Mouse (Mus musculus): ENCODE results near the gene Col8a1.

Gene Col8a1

DNA sequence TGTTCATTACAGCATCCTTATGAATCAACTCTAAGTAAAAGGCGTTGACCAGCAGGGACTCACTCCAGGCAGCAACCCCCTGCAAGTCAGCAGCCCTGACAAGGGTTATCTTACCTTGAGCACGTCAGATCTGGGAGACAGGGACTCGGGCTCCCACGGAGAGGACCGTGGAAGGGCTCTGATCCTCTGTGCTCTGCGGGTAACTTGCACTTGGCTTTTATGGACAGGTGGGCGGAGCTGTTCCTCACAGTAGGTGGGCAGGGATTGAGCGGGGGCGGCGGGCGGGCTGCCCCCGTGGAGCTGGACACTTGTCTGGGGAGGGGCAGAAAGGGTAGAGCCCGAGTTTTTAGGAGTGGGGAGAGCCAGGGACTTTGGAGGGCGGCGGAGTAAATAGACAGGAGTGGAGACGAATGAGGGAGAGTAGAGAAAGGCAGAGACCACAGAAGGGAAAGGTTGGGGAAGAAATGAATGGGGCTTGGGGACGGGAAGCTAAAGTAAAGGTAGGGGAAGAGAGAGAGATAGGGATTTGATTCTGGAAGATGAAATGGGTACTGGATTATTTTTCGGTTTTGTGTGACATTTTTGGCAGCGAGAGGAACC lies at the start of gene Col8a1:
Gene Col8a1 (minus strand): TSS at position 212 of the 600 bp plus-strand sequence.
- DNase-seq (ENCODE audit: low spot score) = no peak

DNA sequence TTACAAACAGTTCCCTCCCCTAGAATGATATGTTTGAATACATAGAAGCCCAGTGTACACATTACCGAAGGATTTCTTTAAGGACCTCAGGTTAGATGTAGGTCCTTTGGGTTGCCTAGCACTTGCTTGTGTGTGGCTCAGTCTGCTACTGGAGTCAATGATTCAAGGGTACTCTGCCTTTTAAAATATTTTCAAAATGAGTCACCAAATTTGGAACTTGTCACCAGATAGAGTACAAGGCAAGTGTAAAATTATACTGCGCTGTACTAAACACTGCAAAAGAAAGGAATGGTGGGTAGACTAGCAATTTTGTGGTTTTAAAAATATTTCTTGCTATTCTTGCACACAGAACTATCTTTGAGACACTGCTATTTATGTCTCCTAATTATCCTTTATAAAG lies 47.3 kb upstream of the Col8a1 start:
- no peak for DNase-seq (ENCODE audit: low spot score)

DNA sequence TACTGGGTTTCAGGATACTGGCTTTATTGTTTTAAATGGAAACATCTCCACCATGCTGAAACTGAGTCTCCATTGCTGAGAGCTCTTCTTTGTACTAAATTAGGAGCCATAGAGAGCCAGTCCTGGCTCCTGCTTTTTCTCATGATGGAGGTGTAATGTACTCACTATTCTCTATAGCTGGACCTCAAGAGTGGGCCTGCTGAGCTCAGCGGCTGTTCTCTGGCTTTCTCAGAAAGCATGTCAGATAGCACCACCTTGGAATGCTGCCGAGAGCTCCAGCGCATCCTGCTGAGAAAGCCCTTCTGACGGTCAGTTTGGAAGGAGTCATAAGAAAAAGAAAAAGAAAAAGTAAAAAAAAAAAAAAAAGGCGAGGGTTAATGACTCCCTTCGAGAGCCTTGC lies 41.8 kb upstream of the Col8a1 start:
- no peak for DNase-seq (ENCODE audit: low spot score)

DNA sequence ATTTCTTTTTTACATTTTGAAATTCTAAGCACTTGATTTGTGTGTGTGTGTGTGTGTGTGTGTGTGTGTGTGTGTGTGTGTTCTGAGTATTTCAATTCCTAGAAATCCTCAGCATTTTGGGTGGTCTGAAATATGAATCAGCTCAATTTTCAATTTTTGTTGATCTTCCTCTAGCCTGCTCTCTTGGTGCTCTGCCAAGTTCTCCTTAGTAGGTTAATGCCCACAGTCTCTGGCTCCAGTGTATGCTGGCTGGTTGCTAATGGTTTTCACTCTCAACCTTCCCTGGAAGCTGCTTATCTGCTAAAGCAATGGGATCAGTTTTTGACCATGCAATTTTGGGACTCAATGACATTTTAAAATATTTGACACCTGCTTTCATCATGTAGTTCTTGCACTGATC lies 24.5 kb upstream of the Col8a1 start:
- no peak for DNase-seq (ENCODE audit: low spot score)

DNA sequence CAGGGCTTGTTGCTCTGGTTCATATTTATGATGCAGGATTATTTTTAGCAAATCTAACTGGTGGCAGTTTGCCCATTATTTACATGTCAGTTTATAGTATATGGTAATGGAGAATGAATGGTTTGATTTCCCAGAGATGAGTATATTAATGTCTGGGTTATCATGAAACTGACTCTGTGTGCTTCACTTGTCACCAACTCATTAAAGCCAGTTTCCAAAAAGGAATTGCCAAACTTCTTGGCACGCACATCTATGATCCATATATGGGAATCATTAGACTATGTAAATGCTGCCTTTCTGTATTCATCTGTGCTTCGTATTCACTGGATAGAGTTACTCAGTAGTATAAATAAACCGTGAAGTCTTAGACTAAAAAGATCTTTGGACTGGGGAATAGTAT lies 11.1 kb upstream of the Col8a1 start:
- DNase-seq (ENCODE audit: low spot score) = no peak

DNA sequence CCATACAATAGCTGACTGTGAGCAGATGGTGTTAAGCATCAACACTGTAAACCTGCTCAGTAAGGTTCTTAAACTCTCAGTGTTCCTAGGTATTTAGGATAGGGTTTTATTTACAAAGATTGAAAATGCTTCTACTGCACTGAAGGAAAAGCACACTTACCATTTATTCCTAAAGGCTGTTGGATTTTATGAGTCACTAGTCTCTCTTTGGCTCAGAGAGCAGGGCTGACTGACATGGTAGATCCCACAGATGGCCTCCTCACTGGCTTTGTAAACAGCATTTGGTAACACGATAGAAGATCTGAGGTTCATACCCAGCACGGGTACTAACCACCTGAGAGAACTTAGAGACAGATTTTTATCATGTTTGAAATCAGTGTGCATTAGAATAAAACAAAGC lies 5.3 kb upstream of the Col8a1 start:
- no peak for DNase-seq (ENCODE audit: low spot score)

DNA sequence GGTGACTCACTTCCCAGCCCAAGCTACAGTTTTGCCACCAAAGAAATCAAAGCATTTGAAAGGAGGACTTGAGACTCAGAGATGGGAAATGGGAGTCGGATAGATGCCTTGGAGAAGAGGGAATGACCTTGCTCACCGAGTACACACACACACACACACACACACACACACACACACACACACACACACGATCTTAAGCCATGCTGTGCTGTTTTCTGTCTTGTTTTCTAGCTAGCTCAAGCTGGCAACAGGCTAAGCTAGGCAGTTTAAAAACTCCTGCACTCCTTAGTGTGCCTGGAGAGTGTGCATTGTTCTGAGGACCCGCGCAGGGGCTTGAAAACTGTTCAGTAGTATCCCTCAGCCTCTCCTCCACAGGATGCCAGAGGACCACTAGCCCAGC lies 1.2 kb upstream of the Col8a1 start:
- no peak for DNase-seq (ENCODE audit: low spot score)

DNA sequence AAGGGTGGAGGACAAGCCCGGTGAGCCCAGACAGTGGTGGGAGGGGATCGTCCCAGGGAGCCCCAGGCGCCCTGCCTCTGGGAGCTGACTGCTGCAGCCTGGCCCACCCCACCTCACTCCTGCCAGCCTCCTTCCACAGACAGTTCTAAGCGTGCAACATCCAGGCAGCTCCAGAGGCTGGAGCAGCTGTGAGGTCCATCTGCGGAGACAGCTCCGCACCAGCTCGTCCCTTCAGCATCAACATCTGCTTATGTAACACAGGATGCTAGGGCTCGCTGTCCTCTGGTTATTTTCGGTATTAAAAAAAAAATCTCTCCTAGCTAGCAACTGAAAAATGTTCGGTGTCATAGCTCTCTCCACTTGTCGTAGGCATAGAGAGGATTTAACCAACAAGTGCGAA lies 704 bp upstream of the Col8a1 start:
- DNase-seq (ENCODE audit: low spot score) = no peak

DNA sequence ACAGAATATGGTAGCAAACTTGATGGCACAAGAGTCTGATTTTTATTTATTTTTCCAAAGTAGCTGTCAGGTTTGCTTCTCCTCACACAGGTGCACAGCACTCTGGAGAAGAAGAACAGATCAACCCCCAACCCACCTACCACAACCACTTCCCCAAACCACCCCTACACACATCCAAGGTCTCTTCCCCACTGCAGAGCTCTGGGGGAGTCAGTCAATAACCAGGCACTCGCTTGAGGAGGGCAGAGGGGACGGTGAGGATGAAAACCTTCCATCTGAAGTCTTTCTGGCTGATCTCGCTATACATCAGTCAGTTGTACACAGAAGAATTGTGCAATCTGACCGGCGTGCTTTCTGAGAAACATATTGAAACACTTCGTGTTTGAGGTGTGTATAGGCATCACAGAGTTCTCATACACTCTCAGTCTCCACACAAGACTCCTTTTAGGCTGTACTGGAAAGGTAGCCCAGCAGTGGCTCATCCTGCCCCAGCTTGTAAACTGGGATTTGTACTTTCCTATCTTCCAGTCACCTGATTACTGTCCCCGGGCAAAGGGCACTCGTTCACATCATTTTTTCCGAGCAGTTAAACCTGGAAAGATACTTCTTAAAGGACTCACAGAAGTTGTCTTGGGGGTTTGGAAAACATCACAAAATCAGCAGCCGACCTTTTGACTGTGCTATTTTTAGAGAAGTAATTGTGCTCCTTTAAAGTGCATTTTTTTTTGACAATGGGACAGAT lies 827 bp downstream of the Col8a1 start:
- DNase-seq (ENCODE audit: low spot score) = no peak

DNA sequence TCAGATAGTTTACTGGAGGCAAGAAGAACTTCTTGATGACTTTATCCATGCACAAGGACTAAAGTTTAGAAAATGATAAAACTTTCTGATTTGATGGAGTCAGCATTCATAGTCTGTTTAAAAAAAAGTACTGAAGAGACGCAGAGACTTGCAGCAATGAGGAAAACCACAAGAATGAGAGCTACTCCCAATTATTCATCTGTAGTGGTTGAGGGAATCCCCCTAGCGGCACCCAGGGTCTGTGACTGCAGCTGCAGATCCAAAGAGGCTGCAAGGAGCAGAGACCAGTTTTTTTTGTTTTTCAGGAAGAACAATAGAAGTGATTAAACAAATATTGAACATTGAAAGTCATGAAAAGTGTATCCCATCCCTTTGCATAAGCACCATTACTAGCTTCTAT lies 4.0 kb downstream of the Col8a1 start:
- DNase-seq (ENCODE audit: low spot score) = no peak

DNA sequence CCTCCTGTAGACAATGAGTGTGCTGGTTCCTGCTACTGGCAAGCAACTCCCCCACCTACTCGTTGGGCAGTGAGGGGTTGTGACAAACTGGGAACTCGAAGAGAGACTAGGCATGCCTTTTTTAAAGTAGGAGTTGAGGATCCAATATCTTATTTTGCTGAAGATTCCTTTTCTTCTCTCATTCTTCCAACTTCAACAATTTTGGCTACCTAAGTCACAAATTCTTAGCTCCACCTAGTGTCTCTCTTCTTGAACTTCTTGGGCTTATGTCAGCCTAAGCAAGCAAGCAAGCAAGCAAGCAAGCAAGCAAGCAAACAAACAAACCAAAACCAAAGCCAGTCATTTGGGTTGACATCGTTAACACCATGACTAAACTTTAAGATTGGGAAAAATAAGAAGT lies 6.4 kb downstream of the Col8a1 start:
- DNase-seq (ENCODE audit: low spot score) = no peak

DNA sequence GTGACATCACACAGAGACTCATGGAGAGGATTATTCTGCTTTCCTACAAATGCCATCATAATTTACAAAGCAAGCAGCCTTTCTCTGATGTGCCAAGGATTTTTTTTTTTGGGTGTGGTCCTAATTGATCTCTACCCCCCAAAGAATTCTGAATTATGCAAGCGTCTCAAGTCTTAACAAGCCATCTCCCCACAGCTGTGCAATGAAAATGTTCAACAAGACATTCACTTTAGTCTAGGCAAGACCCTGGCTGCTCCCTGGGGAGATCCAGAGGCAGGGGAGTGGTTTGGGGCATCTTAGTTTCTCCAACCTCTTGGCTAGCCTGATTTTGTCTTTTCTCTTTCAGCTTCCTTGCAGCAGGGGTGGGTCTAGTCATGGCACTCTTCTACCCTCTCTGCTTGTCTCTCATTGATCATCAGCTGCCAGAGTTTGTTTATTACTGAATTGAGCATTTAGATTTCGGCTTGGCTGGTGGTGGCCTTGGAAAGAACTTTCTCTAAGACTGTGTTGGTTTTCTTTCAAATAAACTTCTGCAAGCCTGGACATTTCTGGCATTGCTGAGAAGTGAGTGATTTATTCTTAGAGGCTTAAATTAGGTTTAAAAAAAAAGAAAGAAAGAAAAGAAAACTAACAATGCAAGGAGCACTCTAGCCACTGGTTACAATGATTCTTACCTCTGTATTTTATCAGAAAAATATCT lies 7.0 kb downstream of the Col8a1 start:
- DNase-seq (ENCODE audit: low spot score) = no peak

DNA sequence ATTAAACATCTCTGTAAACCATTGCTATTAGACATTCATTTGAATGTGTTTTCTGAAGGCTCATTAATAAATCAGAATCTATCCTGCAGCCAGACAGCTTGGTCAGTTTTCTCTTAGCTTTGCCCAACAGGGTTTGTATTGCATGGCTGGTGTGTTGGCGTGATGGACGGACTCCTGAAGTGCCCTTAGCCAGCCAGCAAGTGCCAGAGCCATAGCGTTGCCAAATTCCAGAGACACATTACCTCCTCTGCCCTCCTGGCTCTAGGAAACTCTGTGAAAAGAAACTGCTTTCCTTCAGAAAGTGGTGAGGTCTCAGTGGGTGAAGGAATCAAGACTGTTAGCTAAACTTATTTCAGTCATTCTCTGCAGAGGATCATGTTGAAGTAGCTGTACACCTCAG lies 14.4 kb downstream of the Col8a1 start:
- no peak for DNase-seq (ENCODE audit: low spot score)

DNA sequence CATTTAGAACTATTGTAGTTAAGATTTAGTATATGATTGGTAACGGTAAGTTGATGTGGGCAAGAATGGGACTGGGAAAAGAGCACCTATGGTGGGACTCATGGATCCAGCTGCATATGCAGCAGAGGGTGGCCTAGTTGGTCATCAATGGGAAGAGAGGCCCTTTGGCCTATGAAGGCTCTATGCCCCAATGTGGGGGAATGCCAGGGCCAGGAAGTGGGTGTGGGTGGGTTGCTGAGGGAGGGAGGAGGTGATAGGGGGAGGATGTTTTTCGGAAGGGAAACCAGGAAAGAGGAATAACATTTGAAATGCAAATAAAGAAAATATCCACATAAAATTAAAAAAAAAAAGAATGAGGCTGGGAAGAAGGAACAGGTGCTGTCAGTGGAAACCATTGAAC lies 19.6 kb downstream of the Col8a1 start:
- no peak for DNase-seq (ENCODE audit: low spot score)

DNA sequence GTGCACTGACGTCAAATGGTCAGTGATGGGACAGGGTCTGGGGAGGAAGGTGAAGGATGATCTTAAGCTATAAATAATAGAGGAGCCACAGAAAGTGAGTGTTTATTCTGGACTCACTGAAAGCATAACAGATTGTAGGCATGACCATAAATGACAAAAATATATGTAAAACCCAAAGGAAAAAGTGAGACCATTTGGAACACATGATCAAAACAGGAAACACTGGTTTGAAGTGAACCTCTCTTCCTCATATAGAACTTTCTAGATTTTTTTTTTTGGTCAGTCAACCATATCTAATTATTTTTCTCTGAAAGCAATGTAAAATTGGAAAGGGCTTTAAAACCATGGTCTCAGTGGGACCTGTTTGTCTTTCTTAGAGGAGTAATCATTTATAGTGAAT lies 21.0 kb downstream of the Col8a1 start:
- no peak for DNase-seq (ENCODE audit: low spot score)

DNA sequence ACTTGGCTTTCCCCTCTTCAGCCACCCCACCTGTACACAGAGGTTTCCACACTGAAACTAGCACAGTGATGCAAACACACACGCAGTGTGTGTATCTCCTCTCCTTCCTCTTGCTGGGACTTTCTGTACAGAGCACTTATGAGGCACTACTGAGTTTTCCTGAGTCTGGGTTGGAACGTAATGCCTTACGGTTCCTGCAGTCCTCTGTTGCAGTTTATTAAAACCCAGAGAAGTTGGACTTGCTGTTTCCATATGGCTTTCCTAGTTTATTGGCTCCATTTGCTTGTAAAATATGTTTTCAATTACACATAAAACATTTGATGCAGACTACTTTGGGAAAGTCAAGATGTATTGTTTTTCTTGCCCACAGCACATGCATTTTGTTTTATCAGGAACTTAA lies 21.4 kb downstream of the Col8a1 start:
- no peak for DNase-seq (ENCODE audit: low spot score)

DNA sequence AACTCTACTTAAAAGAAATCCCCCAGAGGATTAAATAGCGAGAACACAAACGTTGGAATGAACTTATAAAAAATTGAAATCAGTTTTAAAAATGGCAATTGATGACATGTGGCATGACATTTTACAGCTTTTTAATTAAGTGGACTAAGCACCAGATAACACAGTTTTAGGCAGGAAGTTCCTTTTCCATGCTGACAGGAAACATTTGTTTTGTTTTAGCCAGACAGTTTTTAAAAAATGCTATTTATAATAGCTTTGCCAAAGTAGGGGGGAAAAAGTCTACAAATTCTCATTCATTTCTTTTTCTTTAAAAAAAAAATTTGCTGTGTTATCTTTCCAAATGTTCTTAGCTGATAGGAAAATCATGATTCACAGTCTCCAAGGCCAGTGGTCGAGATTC lies 29.6 kb downstream of the Col8a1 start:
- DNase-seq (ENCODE audit: low spot score) = no peak

DNA sequence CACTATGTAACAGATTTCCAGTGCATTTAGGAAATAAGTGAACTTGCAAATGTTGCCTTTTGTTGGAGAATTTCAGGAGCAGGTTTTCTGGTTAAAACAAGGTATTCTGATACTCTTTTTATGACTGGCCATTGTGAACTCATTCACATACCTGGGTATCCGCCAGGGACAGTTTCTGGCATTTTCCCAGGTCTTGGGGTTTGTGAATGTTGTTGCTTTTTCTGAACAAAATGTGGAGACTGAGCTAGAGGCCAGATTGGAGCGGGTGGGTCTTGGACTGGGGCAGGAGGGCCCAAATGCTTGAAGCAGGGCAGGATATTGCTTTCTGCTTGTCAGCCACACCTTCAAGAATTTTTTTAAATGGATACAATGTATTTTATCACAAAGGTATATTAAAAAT lies 35.6 kb downstream of the Col8a1 start:
- no peak for DNase-seq (ENCODE audit: low spot score)

DNA sequence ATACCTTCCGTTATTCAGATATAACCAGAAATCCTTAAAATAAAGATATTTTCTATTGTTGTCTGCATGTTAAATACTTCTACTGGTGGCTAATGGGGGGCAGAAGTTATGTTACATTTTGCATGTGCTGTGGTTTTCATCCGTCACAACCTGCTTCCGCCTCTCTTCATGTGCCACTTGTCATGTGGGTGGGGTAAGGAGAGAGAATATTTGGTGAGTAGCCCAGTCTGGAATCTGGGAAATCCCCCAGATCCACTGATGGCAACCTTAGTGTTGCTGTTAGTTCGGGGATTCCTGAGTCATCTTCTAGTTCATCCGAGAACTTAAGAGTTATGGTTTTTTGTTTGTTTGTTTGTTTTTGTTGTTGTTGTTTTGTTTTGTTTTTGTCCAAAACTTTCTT lies 55.8 kb downstream of the Col8a1 start:
- DNase-seq (ENCODE audit: low spot score) = no peak

DNA sequence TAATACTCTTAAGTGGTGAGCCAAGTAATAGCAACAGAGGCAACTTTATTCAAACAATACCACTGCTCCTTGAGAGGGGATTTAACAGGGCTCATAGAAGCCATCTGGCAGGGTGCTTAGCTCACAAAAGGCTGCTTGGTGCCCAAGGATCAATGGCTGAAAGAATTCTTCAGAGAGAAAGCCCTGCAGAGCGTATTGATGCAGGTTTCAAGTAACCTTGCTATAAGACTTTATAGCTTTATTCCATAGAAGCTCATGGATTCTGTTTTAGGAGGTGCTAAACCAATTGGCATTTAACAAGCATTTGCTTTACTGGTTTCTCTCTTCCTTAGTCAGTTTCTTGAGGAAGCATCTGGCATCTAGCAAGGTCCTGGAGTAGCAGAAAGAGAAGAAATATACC lies 59.8 kb downstream of the Col8a1 start:
- no peak for DNase-seq (ENCODE audit: low spot score)

DNA sequence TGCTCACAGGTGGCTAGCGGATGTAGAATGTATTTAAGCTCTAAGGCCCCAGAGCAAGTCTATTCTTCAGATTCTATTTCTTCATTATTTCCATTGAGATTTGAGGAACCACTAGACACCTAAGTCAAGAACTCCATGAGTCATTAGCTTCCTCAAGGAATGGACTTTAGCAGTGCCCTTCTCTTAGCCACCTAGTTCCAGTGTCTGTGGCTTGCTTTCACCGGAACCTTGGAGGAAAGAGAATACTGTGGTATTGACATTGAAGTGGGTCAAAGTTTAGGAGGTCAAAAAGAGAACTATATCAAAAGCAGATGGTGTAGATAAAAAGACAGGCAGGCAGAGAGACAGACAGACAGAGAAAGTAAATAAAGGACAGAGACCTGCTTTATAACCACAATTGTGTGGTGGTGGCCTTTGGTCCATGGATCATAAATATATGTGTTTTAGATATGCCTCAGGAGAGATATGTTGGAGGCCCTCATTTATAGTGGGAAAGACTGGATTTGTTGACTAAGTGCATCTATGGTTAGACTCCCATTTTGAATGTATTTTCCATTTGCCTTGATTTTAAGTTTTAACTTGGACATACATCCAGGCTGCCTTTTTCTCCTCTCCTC lies 60.5 kb downstream of the Col8a1 start:
- DNase-seq (ENCODE audit: low spot score) = no peak

DNA sequence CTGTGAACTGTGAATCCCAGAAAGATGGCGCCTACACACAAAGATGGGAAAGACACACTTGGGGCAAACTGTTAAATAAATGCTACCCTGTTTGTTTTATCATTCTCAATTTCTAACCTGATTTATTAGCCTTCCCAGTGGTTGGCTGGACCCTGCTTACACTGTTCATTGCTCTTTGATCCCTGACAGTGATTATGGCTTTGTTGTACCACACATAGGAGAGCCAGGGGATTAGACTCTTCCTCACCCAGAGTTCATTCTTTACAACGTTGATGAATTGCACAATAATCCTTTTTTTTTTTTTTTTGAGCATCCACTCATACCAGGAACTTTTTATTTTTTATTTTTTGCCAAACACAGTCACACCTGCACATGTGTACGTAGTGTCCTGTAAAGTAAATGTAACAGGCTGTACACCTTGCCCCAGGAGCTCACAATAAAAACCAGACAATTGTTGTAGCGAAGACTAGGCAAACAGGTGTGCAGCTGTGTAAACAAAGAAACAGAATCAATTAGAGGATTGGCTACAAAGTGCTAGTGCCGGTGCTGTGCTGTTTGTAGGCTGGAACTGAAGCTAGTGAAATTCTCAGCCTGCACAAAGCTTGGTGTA lies 68.6 kb downstream of the Col8a1 start:
- no peak for DNase-seq (ENCODE audit: low spot score)

DNA sequence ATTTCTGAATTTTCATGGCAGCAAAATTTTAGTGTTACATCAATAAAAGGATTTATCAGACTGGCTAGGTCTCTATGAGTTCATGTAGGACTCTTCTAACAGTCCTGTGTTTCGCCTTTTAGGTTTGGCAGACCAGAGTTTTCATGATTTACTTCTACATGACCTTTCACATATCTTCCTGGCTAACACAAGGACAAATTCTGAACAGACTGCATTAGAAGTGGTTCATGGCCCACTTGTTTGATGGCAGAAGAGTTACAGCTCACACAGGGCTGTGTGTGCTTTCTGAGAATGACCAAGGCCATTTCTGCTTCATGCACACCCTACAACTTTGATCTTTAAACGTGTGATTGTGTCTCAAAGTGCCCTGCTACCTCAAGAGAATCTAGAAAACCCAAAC lies 82.3 kb downstream of the Col8a1 start:
- DNase-seq (ENCODE audit: low spot score) = no peak

Data from T-cell, adult 2 months (primary cell).